Mouse (Mus musculus) forebrain, postnatal 0 days (tissue): ENCODE data around the gene Snx29. TPM values are rescaled to one million over a fixed set of nuclear protein-coding genes. Genes with fewer than 3 reads are reported as not detected.

ENCODE experiments used
- ATAC-seq: fragments of 200-750 bp; cut with Nextera tagmentation; 2 replicates; pipeline ENCODE4 v1.8.0; 2017; ENCODE audit warnings: mild to moderate bottlenecking, moderate library complexity
- DNase-seq: peaks from one replicate; pipeline ENCODE4 v3.0.0-alpha.2; 2015
- H3K27ac ChIP-seq: fragments of 300-500 bp; sonication (generic); 2 replicates; pipeline ENCODE4 v1.5.1; 2014; ENCODE audit warnings: low read depth, mild to moderate bottlenecking, antibody characterized with exemption, low read length, moderate library complexity, mixed read lengths
- H3K27me3 ChIP-seq: fragments of 300-500 bp; sonication (generic); 2 replicates; pipeline ENCODE4 v1.6.1; 2014; ENCODE audit warnings: mild to moderate bottlenecking, low read length, mixed read lengths; ENCODE audit not compliant: insufficient read depth
- H3K36me3 ChIP-seq: fragments of 300-500 bp; sonication (generic); 2 replicates; pipeline ENCODE4 v1.6.1; 2014; ENCODE audit warnings: mild to moderate bottlenecking, moderate library complexity; ENCODE audit not compliant: insufficient read depth
- H3K4me1 ChIP-seq: fragments of 300-500 bp; sonication (generic); 2 replicates; pipeline ENCODE4 v1.6.1; 2014; ENCODE audit warnings: antibody characterized with exemption; ENCODE audit not compliant: insufficient read depth
- H3K4me2 ChIP-seq: fragments of 300-500 bp; sonication (generic); 2 replicates; pipeline ENCODE4 v1.6.1; 2014; ENCODE audit warnings: low read depth, mild to moderate bottlenecking, moderate library complexity
- H3K4me3 ChIP-seq: fragments of 300-500 bp; sonication (generic); 2 replicates; pipeline ENCODE4 v1.5.1; 2014; ENCODE audit warnings: low read depth, low read length, mixed read lengths
- H3K9ac ChIP-seq: fragments of 300-500 bp; sonication (generic); 2 replicates; pipeline ENCODE4 v1.6.1; 2014; ENCODE audit warnings: mild to moderate bottlenecking
- H3K9me3 ChIP-seq: fragments of 300-500 bp; sonication (generic); 2 replicates; pipeline ENCODE4 v1.6.1; 2016; ENCODE audit warnings: low read length
- CTCF ChIP-seq: sonication (generic); IDR thresholded peaks from 2 replicates; pipeline ENCODE4 v1.5.1; 2016; ENCODE audit warnings: antibody characterized with exemption, control low read depth, low read depth
- WGBS: fragments of 180-500 bp; shearing (Covaris S2); extraction: QIAGEN DNeasy Blood & Tissue Kit; methylation state at CpG from one replicate; pipeline ENCODE4 v1.1.7; 2014; 5-methylcytosine and 5-hydroxymethylcytosine counted together
- polyA plus RNA-seq: library from polyadenylated mRNA; unstranded; fragments of >200 nt; fragmentation: Nextera tagmentation; extraction: Ambion mirVana; gene quantifications from 2 replicates; pipeline ENCODE4 v1.2.1, GENCODE M21; 2015
- total RNA-seq: library from RNA; depleted of rRNA; stranded (reverse); fragments of >200 nt; gene quantifications from 2 replicates; pipeline ENCODE4 v1.2.3, GENCODE M21; 2014

The Snx29 gene
- total and polyA plus RNA-seq, 2 experiments from 2014 or later = 5.8 to 20.6 TPM

- no peaks in the 10 kb centered on the region for H3K27me3 ChIP-seq
- WGBS = 90% methylated on average over 6 of the region's 6 CpGs
- TF ChIP-seq CTCF = no peak
- no peak overlapping the region for H3K27ac ChIP-seq
- no peaks in the 10 kb centered on the region for H3K36me3 ChIP-seq
- peaks cover 4% of the 10 kb centered on the region; the same call in 1 of the 2 replicates for H3K4me1 ChIP-seq
- H3K9ac ChIP-seq = no peak overlapping the region
- DNase-seq = no peak
- no peak for ATAC-seq
- H3K4me3 ChIP-seq = no peak overlapping the region
- H3K4me2 ChIP-seq = no peak overlapping the region
- no peaks in the 10 kb centered on the region for H3K9me3 ChIP-seq
Measured at GRCm38 (mm10) chr16:11659111-11659720, 336.5 kb downstream of the Snx29 start.

GRCm38 (mm10) chr16:11664896-11665705, 342.4 kb downstream of the Snx29 start:
- DNase-seq (no peak), ATAC-seq (no peak)
- 88% methylated on average over 13 of the region's 13 CpGs for WGBS

GRCm38 (mm10) chr16:11665869-11666268, 343.2 kb downstream of the Snx29 start:
- ATAC-seq (no peak), DNase-seq (no peak)
- Histone ChIP-seq H3K36me3 (no peaks in the 10 kb centered on the region), H3K9ac (no peak overlapping the region), H3K27me3 (no peaks in the 10 kb centered on the region), H3K4me1 (peaks cover 4% of the 10 kb centered on the region), H3K27ac (no peak overlapping the region), H3K4me2 (no peak overlapping the region), H3K4me3 (no peak overlapping the region), H3K9me3 (no peaks in the 10 kb centered on the region)
- 89% methylated on average over 6 of the region's 6 CpGs for WGBS
- TF ChIP-seq CTCF = no peak

More at GRCm38 (mm10) chr16:11664896-11665705, 342.4 kb downstream of the Snx29 start:
- H3K4me1 ChIP-seq = peaks cover 4% of the 10 kb centered on the region; the same call in 1 of the 2 replicates
- no peak overlapping the region for H3K4me2 ChIP-seq
- H3K36me3 ChIP-seq = no peaks in the 10 kb centered on the region
- no peaks in the 10 kb centered on the region for H3K27me3 ChIP-seq
- no peak overlapping the region for H3K27ac ChIP-seq
- TF ChIP-seq CTCF = no peak
- H3K9ac ChIP-seq = no peak overlapping the region
- no peak overlapping the region for H3K4me3 ChIP-seq
- no peaks in the 10 kb centered on the region for H3K9me3 ChIP-seq

- Histone ChIP-seq H3K36me3 (no peaks in the 10 kb centered on the region), H3K9me3 (no peaks in the 10 kb centered on the region), H3K27ac (no peak overlapping the region; the same call in 1 of the 2 replicates), H3K4me2 (no peak overlapping the region), H3K27me3 (no peaks in the 10 kb centered on the region), H3K9ac (no peak overlapping the region), H3K4me3 (no peak overlapping the region), H3K4me1 (peaks cover 2% of the 10 kb centered on the region)
- no peak for DNase-seq
- WGBS = 88% methylated on average over 1 of the region's 1 CpGs
- TF ChIP-seq CTCF = no peak
- ATAC-seq = no peak; the same call in 1 of the 2 replicates
Measured at GRCm38 (mm10) chr16:11668375-11668774, 345.7 kb downstream of the Snx29 start.

GRCm38 (mm10) chr16:11668878-11669277, 346.2 kb downstream of the Snx29 start:
- no peak overlapping the region for H3K4me3 ChIP-seq
- H3K4me2 ChIP-seq = no peak overlapping the region
- H3K27me3 ChIP-seq = no peaks in the 10 kb centered on the region
- no peak overlapping the region for H3K9ac ChIP-seq
- no peak overlapping the region for H3K27ac ChIP-seq
- peak; percentile 42; the same call in 1 of the 2 replicates for ATAC-seq
- DNase-seq = no peak
- 7% methylated on average over 1 of the region's 1 CpGs for WGBS
- no peaks in the 10 kb centered on the region for H3K9me3 ChIP-seq
- no peak for TF ChIP-seq CTCF
- no peaks in the 10 kb centered on the region for H3K36me3 ChIP-seq
- H3K4me1 ChIP-seq = no peaks in the 10 kb centered on the region; the same call in 1 of the 2 replicates

- 67% methylated on average over 9 of the region's 9 CpGs for WGBS
- H3K4me3 ChIP-seq = no peak overlapping the region
- no peaks in the 10 kb centered on the region; the same call in 1 of the 2 replicates for H3K4me1 ChIP-seq
- DNase-seq (peak; percentile 34), ATAC-seq (peak; percentile 69)
- no peaks in the 10 kb centered on the region for H3K9me3 ChIP-seq
- no peak overlapping the region for H3K4me2 ChIP-seq
- peak overlapping the region; percentile 35; the same call in 1 of the 2 replicates for H3K27ac ChIP-seq
- TF ChIP-seq CTCF = peak; percentile 89
- H3K27me3 ChIP-seq = no peaks in the 10 kb centered on the region
- no peak overlapping the region for H3K9ac ChIP-seq
- no peaks in the 10 kb centered on the region for H3K36me3 ChIP-seq
Measured at GRCm38 (mm10) chr16:11670251-11670970, 347.7 kb downstream of the Snx29 start.

- 49% methylated on average over 6 of the region's 6 CpGs for WGBS
- no peaks in the 10 kb centered on the region for H3K9me3 ChIP-seq
- peak; percentile 39 for DNase-seq
- H3K27ac ChIP-seq = peak overlapping the region; percentile 35; the same call in 1 of the 2 replicates
- H3K4me1 ChIP-seq = peaks cover 2% of the 10 kb centered on the region; the same call in 1 of the 2 replicates
- no peak overlapping the region for H3K4me3 ChIP-seq
- TF ChIP-seq CTCF = no peak
- no peak overlapping the region for H3K4me2 ChIP-seq
- no peaks in the 10 kb centered on the region for H3K36me3 ChIP-seq
- H3K27me3 ChIP-seq = no peaks in the 10 kb centered on the region
- no peak overlapping the region for H3K9ac ChIP-seq
- peak; percentile 42 for ATAC-seq
Measured at GRCm38 (mm10) chr16:11670971-11671310, 348.2 kb downstream of the Snx29 start.
